Mouse (Mus musculus): ENCODE data around the gene Tnnc1.
A peak's percentile ranks its signal among the peaks of the same experiment; 100 is the strongest.

Gene Tnnc1

GRCm38 (mm10) chr14:31184195-31184594 is 23.9 kb upstream of the Tnnc1 start:
- DNase-seq (ENCODE audit: low spot score), result no peak

DNA sequence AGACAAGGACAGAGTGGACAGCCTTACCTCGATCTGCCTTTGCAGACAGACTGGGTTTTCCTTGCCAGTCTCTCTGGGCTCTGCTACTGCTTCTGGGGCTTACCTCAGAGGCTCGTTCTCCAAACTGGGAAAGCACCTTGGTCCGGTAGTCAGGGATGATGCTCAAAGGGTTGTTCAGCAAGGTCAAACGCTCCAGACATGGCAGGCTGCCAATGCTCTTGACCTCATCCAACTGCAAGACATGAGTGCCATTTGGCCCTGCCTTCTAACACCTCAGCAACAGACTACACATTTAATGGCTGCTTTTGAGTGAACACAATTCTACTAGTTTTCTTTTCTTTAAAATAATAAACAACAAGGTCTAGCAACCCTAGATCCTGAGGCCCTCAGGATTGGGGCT is 21.5 kb upstream of the Tnnc1 start:
- DNase-seq (ENCODE audit: low spot score), result no peak

DNA sequence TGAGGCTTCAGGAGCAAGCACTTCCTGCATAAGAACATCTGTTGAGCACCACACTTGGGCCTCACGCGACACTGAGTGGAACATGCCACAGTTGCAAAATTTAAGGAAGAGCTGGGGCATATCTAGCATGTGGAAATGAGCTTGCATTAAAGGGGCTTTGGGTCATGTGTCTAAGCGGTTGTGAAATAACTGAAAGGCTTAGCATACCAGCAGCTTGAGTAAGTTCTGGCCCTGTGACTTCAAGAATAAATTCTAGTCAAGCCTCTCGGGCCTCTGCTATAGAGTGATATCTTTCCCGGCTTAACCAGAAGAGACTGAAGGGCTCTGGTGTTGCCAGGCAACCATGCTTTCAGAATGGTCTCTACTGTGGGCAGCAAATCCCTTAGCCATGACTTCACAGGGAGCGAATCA is 19.3 kb upstream of the Tnnc1 start:
- no peak for DNase-seq (ENCODE audit: low spot score)

DNA sequence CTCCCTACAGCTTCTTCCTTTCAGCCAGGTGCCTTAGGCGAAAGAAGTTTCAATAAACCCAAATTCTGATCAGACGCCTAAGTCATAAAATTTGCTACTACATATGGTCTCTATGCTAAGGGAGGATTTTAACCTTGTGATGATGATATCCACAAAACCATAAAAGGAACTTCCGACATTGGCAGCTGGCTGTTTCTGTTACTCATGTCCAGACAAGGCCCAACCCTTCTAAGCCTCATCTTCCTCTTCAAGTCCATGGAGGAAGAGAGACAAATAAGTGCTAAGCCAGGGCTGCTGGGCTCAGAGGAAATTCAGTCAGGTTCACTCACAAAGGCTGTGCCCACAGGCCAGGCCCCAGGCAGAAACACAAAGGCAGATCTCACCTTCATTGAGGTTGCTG is 18.8 kb upstream of the Tnnc1 start:
- DNase-seq (ENCODE audit: low spot score), result no peak

- DNase-seq (ENCODE audit: low spot score), result no peak
These were observed 16.2 kb upstream of the Tnnc1 start for GRCm38 (mm10) chr14:31191936-31192335.

DNA sequence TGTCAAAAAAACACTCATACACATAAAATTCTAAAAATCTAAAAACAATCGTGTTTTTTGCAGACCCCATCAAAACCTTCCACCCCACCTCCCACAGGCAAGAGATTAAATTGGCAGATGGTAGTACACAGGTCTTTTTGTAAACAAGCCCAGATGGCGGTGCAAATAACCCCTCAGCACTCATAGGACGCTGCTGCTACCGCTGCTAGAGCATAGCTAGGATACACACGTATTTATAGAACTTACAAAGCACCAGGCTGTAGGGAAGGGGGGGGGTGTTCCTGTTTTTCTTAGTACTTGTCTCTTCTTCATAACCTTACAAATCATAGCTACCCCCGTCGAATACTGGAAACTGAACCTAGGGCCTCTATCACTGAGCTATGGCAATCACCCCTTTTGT is 14.3 kb upstream of the Tnnc1 start:
- DNase-seq (ENCODE audit: low spot score), result no peak

GRCm38 (mm10) chr14:31194441-31194840 is 13.7 kb upstream of the Tnnc1 start:
- peak; percentile 65 for DNase-seq (ENCODE audit: low spot score)

GRCm38 (mm10) chr14:31194891-31195513 is 13.1 kb upstream of the Tnnc1 start:
- peak; percentile 44 for DNase-seq (ENCODE audit: low spot score)

GRCm38 (mm10) chr14:31195521-31195920 is 12.6 kb upstream of the Tnnc1 start:
- DNase-seq (ENCODE audit: low spot score), result no peak

DNA sequence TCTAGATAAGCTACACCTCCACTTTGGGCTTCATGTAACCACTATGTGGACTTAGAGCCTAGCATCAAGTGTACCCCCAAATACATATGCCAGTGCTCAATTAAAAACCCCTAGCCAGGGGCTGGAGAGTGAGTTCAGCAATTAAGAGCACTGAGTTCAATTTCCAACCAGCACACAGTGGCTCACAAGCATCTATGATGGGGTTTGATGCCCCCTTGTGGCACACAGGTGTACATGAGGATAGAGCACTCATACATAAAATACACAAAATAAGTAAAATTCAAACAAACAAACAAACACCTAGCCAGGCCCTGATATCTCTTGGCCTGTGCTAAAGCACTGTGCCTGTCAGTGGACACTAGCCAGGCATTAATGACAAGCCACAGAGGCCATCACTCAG is 12.1 kb upstream of the Tnnc1 start:
- DNase-seq (ENCODE audit: low spot score), result peak; percentile 53

- DNase-seq (ENCODE audit: low spot score), result peak; percentile 37
These were observed 10.3 kb upstream of the Tnnc1 start for GRCm38 (mm10) chr14:31197547-31198516.

DNA sequence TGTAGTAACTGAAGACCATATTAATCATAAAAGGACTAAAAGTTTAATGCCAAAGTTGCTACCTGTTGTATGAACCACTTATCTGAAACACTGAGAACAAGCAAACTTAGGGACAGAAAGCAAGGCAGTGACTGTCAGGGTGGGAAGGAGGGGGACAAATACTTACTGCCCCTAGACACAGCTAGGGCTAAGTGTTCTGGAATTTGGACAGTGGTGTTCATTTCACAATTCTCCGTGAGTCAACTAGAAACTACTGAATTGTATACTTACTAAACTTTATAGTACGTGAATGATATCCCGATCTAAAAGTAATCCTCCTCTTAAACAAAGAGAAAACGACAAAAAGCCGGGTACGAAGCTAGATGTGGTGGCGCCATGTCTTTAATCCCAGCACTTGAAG is 8.5 kb upstream of the Tnnc1 start:
- DNase-seq (ENCODE audit: low spot score), result no peak

DNA sequence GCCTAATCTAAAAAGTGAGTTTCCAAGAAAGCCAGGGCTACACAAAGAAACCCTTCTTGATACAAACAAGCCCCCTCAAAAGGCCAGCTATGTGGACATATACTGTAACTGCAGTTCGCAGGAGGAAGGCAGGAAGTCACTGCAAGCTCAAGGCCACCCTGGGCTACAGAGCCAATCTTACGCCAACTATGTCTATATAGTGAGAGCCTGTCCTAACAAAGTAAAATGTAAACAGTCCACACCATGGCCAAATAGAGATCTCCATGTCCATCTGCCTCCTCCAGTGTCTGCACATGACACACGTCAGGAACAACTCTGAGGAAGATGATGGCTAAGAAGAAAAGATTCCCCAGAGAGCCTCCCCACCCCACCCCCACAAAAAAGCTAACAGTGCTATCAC is 8.1 kb upstream of the Tnnc1 start:
- no peak for DNase-seq (ENCODE audit: low spot score)

DNA sequence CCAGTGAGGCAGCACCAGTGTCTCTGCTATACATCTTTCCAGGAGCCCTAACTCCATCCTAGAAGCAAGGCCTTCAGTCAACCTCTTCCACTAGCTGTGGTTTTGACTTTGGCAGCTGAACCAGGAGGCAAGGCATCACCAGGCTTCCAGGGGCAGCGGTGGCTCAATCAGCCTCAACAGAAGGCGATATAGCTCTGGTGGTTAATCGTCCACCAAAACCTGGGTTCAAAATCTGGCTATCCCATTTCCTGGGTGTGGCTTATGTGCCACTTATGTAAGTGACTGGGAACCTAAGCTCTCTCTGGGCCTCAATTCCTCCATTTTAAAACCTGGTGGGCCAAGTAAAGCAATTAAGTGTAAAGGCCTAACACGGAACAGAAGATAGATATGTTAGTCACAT is 3.3 kb upstream of the Tnnc1 start:
- no peak for DNase-seq (ENCODE audit: low spot score)

DNA sequence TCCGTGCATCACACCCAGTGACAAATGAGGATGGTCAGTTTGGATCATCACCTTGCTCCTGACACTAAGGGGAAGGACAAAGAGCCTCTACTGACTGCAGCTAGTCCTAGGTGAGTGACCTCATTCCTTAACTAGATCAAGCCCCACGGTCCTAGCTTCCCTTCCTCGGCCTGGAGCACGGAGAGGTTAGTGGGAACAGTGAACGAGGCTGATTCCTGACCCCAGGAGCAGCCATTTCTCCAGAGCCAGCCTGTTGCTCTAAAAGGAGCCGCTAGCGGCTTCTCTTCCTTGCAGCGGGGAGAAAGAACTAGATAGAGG is 2.9 kb upstream of the Tnnc1 start:
- no peak for DNase-seq (ENCODE audit: low spot score)

DNA sequence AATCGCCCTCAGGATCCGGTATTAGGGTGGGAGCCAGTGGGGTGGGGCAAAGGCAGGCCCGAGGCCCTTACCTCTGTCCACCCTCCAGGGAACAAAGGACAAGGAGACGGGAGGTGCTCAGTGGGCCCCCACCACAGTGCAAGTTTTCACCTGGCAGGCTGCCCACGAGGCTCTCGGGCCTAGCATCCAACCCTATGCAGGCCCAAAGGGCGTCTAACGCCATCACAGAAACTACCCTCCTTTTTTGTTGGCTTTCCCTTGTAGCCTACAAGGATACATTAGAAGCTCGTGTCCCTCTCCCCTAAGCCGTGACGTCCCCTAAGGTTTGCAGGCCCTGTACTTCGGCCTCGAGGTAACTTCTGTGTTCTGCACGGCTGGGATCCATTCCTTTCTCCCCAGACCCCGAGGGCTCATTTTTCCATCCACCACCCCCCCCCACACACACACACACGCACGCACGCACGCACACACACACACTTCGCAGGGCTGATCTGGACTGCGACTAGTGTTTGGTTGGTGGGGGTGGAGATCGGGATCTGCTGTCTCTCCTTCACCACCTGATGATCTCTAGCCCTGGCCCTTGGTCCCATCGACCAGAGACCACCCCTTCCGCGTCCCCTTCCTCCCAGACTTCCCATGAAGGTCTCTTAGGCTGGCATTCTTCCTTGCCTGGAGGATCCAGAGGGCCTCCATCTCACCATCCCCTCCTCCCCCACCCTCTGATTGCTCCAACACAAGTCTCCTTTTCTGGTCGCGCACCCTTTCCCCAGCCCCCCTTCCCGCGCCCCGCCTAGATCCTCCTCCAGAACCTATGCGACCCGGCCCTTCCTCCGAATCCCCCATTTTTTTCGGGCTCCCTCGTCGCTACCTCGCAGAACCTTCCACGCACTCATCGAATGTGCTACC is 2.3 kb upstream of the Tnnc1 start:
- DNase-seq (ENCODE audit: low spot score), result peak; percentile 8

DNA sequence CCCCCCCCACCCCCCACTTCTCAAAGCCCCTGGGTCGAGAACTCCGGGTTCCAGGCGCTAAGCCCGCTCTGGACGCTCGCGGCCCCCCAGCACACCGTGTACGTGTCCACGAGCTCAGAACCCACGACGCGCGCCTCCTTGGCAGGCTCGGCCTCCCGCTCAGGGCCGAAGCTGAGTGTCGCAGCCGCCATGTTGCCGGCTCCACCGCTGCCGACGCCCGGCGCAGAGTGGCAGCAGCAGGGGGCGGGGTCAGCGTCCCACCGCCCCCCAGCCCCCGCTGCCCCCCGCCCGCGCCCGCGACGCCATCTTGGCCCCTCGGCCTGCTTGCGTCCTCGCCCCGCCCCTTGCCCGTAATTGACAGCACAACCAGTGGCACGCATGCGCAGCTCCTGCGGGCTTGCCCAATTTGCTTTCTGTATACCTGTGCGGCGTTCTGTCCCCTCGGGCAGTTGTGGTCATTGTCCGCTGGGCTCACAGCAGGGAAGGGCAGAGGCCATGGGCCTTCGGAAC is 1.6 kb upstream of the Tnnc1 start:
- DNase-seq (ENCODE audit: low spot score), result peak; percentile 93

- DNase-seq (ENCODE audit: low spot score), result no peak
These were observed 862 bp upstream of the Tnnc1 start for GRCm38 (mm10) chr14:31207070-31207830.

DNA sequence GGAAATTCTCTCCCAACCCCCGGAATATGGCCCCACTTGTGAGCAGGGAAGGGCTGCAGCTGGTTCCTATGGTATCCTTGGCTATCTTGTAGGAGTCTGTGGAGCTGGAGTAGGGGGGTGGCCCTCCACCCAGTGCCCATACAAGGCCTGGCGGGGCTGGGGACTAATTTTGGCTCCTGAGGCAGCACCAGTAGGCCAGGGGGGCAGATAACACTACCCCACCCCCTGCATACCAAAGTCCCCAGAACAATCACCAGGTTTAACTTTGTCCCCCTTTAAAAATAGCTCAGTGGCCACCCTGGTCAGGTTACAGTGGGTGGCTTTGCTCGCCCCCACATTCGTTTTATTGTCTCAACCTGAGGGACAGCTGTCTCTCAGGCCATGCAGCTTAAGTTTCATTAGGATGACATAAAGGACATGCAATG is 1.0 kb downstream of the Tnnc1 start:
- DNase-seq (ENCODE audit: low spot score), result no peak

- DNase-seq (ENCODE audit: low spot score), result no peak
These were observed 3.7 kb downstream of the Tnnc1 start for GRCm38 (mm10) chr14:31211854-31212253.

DNA sequence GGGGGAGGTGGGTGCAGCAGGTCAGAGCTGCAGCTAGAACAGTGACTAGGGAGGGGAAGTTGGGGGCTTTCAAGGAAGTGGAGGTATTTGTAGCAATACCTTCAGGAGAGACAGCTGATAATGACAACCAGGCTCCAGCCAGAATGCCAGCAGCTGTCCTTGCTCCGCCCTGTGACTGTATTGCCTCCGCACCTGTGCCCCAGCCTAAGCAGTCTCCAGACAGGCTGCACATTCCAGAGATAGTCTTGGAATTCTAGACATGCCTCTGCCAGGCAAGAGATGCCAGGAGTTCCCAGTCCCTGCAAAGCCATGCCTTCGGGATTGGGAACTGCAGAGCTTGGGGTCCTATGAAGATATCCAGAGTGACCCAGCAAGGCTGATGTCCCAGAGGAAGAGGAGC is 4.4 kb downstream of the Tnnc1 start:
- no peak for DNase-seq (ENCODE audit: low spot score)

- no peak for DNase-seq (ENCODE audit: low spot score)
These were observed 5.8 kb downstream of the Tnnc1 start for GRCm38 (mm10) chr14:31213868-31214267.

Data from T-cell, adult 2 months (primary cell).